Mouse (Mus musculus): ENCODE measurements at regions not wholly inside any gene's neighbourhood (a gene's known extent, or its start where the extent isn't known, plus 50 kb on each side); places are given as distances from the start of the nearest gene placed in this dataset.

DNA sequence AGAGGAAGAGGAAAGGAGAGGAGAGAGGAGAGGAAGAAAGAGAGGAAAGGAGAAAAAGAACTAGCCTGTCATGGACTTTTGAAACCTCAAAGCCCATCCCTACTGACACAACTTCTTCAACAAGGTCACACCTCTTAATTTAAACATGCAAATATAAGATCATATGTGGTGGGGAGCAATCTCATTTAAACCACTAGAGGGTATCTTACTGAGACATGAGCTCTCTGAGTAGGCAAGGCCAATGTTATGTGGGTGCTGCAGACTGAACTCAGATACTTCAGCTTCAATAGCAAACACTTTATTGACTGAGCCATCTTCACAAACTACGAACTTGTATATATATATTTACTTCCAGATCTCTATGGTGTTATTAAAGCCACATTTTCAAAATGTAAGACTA lies 156.9 kb downstream of the Mex3b start:
- no peak for DNase-seq (ENCODE audit: low spot score)

DNA sequence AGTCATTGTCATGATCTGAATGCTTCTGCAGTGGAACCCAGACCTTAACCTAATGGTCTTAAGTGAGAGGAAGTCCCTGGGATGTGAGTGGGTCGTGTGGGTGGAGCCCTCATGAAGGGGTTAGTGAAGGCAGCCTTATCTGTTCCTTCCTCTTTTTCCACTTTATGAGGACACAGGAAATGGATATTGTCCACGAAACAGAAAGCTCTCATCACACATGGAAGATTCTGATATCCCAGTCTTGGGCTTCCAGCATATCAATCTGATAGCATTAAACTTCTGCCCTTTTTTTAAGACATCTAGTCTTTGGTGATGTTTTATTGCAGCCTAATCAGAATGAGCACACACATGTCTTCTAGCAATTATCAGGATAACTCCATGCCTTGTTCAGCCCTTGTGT lies 164.0 kb downstream of the Mex3b start:
- no peak for DNase-seq (ENCODE audit: low spot score)

DNA sequence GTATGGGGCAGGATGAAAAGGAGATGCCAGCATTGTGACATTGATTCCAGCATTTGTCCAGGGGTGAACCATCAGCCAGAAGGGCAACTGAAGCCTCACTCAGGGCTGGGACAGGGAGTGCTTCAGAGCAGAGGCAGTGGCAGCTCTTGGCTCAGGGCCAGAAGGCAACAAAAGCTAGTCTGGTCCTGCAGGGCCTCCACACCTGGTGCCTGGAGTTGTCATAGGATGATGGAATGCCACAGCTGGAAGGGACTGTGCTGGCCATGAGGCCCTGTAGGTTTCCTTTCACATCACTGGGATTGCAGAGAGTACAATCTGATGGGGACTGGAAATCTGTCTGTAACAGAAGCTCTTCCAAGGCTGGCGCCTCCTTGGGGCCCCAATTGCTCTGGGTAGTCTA lies 164.9 kb downstream of the Mex3b start:
- no peak for DNase-seq (ENCODE audit: low spot score)

DNA sequence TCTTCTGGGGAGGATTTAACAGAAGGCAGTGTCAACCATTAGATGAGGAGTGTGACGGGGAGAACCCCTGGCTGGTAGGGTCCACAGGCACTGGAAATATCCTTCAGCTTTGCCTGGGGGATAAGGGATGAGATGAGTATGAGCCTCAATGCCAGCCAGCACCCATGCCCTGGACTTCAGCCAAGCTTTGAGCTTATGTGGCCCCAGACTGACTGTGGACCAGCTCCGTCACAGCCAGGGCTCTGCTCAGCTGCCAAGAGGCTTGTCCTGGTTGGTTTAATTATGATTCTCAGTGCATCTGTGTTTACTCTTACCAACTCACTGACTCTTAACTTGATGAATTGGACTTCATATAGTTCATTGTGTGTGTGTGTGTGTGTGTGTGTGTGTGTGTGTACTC lies 165.8 kb downstream of the Mex3b start:
- DNase-seq (ENCODE audit: low spot score): no peak

DNA sequence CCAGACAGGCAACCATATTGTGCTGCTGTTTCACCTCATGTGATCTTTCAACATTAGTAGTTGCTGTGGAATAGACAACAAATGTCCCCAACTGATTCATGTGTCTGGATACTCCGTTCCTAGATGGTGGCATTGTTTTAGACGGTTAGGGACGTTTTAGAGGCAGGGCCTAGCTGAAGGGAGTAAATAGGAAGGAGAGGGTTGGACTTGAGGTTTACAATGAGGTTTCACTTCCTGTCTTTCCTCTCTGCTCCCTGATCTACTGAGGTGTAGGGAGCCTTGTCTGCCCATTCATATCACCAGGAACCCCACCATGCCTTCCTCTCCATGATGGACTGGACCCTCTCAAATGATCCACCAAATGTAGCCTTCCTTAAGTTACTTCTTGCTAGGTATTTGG lies 168.1 kb downstream of the Mex3b start:
- no peak for DNase-seq (ENCODE audit: low spot score)

DNA sequence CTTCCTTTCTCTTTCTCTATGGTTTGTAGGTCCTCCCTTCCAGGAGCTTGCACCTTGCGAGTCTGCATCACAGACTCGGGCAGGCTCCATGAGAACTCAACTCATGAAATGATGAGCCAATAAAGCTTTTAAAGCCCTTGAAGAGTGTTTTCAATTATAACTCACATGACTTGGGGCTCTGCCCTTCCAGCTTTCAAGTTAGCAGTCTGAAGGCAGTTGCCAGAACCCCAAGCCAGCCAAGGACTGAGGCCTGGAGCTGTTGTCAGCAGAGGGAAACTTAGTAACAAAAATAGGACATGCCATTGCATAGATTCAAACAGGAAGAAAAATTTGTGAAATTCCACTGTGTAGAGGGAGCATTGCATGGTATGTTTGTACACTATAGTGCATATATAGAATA lies 169.3 kb downstream of the Mex3b start:
- peak; percentile 27 for DNase-seq (ENCODE audit: low spot score)

DNA sequence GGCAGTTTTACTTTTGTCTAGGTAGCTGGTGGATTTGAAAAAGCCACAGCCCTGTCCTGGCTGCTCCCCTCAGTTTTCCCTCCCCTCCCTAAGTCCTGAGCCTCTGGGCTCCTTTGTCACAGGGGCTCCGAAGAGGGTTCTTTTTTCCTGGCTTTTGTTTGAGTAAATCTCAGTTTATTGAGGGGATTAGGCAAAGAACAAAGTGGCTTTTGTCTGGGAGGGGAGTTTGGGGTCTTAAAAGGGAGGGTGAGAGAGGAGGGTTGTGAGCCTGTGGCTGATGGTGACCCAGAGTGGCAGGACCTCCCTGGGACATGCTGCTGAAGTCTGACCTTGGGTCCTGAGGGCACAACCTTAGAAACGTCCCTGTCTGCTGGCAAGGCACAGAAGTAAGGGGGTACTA lies 170.0 kb downstream of the Mex3b start:
- no peak for DNase-seq (ENCODE audit: low spot score)

DNA sequence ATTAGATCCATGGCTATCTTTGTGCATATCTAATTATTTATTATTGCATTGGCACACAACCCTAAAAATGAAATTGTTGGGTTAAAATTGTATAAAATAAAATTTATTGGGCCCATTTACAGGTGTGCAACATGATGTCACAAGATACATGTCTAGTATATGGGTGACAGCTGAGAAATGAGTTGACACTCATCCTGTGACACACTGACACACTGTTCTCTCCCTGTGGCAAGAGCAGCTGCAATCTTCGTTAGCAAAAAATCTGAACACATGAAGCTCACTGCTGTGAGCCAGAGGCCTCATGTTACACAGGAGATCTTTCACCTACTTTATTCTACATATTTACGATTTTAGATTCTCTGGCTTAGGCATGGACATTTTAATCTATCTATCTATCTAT lies 170.6 kb downstream of the Mex3b start:
- no peak for DNase-seq (ENCODE audit: low spot score)

DNA sequence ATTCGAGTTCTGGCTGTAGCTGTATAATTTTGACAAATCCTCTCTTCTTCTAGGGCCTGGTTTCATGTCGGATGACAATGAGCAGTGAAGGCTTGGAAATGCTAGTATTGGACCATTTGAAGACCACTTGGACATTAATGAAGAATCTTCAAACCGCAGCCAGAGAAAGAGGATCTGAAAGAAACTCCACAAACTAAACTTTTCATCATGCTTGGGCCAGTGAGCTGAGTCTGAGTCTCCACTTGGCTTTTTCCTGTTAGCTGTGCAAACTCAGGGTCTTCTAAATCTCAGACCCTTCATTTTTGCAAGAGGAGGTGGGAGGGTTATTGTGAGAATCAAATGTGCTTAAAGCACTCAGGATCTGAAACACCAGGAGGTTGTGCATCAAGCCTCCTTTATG lies 176.6 kb downstream of the Mex3b start:
- no peak for DNase-seq (ENCODE audit: low spot score)

DNA sequence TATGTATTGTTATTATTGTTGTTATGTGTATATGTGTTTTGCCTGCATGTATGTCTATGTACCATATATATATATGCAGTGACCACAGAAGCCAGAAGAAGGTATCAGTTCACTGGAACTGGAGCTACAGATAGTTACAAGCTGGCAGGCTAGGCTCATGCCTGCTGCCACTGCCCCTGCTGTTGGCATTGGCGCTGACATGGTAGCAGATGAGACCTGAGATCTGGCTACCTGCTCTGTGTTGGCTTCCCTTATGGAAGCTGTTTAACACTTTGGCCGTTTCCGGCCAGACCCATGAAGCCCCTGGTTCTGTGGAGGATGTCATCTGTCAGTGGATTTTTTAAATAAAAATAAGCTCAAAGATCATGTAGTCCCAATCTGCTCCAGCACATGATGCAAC lies 178.1 kb downstream of the Mex3b start:
- no peak for DNase-seq (ENCODE audit: low spot score)

DNA sequence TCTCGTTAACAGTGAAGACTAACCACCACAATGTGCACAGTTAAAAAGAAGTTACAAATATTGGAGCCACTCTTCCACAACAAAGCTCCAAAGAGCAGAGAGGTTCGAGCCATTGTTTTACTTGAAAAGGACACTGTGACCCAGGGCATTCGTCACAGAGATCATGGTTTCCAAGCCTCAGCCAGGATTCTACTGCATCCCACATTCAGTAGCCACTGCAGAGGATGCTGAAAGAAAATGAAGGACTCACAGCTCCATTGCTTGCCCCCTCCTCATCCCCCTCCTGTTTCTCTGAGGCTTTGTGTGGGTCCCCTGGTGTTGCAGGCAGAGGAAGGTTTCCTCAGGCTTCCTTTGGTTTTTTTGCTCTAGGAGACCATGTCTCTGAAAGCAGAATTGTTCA lies 182.9 kb downstream of the Mex3b start:
- DNase-seq (ENCODE audit: low spot score): no peak

DNA sequence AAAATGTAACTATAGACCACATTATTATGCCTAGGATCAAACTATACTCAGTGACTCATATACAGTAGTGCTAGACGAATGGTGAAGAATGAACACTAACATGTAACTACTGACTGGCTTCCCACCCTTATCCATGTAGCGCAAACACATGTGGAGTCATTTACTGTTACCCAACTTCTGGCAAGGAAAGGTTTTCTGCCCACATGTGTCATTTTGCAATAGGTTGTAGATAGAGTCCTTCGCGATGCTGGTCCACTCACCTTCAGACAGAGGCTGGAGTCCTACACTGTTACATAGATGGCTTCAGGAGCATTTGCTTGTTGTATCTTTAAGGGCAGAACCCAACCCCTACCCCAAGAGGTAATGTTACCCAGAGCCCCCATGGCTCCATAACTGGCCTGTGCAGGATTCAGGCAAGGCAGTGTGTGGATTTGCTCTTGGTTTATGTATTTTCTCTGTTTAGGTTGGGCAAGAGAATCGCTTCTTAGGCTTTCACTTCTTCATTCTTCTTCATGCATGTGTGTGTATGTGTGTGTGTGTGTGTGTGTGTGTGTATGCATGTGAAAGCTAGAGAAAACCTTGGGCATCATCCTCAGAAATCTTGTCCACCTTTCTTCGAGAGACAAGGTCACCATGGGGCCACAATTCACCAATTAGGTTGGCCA lies 183.8 kb downstream of the Mex3b start:
- no peak for DNase-seq (ENCODE audit: low spot score)

DNA sequence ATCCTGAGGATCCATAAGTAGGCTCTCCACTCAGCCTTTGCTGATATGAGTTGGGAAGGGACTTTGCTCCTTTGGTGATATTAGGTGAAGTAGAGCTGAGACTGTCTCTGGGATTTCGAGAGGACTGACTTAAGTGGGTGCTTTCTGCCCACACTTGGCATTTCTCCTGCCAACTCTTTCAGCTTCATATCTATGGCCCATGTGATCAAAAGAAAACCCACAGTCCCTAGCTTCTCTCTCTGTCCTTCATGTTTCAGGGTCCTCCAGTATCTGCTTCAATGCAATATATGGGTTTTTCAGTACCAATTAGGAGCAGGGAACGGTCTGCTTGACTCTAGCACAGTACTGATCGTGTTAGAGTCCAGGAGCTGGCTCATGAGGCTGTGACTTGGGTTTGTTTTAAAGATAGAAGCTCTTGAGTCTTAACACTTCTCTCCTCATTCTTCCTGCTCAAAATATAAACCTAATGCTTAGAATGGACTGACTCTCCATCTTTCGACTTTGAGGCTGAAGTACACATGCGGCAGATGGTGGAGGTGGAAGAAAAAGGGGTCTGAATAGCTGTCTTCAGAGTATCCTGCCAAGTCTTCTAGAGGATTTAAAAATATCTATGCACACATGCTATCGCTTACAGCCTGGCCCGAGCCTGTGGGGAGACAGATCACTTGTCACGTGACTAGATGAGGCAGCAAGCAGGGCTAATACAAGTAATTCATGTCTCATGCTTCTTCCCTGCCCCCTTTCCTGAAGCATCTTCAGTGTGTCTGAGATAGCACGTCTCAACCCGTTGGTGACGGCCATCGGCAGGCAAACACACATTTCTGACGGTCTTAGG lies 189.2 kb downstream of the Mex3b start:
- no peak for DNase-seq (ENCODE audit: low spot score)

DNA sequence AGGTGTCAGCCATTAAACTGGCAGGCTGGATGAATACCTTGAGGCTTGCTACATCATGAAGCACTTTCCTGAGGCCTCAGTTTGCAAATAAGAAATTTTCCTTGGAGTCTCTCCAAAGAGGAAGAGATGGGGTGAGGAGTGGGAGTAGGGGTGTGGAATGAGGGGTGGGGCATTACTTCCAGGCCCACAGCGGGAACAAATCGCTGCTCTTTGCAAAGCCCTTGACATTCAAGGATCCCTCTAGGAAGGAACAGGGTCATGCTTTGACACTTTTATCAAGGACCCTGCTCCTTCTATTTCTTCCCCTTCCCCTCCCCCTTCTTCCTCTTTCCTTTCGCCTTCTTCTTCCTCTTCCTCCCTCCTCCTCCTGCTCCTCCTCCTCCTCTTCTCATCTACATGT lies 193.2 kb downstream of the Mex3b start:
- DNase-seq (ENCODE audit: low spot score): no peak

DNA sequence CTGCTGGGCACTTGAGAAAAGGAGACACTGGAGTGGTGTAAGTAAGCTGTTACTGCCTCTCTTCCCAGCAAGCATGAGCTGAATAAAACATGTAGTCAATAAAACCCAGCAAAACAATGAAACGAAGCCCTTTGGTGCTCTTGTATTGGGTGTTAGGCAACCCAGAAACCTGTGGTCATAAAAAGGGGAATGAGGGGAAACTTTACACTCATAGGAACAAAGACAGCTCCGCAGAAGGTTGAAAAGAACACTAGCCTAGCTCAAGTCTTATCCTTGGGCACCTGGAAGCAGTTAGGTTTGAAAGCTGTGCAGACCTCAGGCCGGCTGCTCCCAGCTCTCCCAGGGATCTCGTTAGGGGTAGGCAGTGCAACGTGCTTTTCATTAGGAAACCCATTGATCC lies 193.6 kb downstream of the Mex3b start:
- no peak for DNase-seq (ENCODE audit: low spot score)

DNA sequence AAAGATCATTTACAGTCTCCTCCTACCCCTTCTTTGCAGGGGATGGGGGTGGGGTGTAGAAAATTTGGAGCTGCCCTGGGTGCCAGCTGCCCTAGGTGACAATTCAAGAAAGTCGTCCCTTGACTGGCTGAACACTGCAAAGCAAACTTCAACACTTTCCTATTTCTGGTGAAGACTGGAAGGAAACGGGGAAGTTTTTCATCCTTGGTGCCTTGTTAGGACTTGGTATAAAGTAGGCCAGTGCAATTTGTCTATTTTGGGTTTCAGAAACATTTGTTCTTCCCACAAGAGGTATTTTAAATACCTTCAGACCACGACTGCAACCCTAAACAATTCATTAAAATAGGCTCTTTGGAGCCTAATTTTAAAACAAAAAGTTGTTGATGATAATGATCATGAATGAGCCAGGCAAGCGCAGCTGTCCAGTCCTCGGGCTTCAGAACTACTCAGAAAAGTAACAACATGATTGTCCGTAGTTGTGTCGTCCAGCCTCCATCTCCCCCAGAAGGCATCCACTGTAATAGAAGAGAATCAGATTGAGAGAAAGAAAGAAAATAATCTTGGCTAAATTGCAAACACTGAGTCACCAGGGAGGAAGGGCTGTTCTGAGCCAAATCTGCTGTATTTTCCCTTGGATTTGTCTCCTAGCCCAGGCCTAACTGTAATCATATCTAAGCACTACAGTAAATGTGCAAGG lies 194.2 kb downstream of the Mex3b start:
- no peak for DNase-seq (ENCODE audit: low spot score)

DNA sequence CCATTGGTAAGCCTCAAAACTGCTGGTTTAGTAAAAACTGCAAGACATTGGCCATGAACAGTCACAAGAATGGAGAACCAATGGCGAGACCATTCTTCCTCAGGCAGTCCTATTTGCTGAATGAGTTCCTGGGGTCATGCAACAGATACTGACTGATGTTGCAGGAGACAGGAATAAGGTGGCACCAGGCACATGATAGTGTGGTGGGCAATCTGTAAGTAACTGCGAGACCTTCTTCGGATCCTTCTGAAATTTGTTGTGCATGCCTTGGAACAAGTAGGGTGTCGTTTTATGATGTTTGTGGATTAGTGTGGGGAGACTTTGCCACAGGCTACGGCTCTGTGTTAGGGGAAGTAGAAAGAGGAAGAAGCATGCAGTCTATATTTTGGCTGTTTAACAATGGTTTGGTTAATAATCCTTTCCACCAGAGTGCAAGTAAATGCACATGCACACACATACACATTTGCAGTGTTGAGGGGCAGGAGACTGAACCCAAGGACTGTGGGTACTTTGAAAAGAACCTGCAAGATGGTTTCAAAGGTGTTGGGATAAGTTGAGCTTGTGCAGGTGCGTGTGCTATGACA lies 194.9 kb downstream of the Mex3b start:
- no peak for DNase-seq (ENCODE audit: low spot score)

DNA sequence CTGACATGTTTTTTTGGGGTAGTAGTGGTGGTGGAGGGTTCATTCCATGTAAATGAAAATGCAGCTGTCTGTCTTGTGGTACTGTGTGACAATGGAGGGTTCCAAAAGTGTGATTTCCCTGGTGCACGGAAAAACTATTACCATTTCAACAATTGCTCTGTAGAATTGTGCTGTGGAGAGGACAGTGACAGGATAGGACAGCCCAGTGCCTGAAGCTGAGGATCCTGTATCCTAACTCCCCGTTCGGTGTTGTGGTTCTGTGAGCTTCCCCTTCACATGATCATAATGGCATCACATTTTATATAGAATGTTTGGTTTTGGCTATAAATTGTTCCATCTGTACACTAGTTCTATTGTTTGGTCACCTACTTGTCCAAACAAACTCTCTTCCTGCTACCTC lies 196.4 kb downstream of the Mex3b start:
- no peak for DNase-seq (ENCODE audit: low spot score)

DNA sequence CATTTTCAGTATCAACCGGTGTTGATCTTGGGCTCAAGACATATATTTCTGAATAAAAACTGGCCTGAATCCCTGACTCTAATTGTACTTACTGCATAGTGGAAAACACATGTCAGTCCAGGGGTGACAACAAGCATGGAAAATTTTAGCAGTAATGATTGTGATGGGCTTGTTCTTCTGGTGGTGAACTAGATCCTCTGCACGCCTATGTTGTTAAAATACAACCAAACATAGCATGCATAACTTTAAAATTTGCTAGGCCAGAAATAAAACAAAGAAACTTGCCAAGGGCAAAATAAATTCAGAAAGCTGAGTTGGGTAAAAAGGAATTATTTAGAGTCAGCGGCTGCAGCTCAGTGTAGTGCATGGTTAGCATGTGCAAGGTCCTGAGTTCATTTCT lies 198.2 kb downstream of the Mex3b start:
- DNase-seq (ENCODE audit: low spot score): no peak

DNA sequence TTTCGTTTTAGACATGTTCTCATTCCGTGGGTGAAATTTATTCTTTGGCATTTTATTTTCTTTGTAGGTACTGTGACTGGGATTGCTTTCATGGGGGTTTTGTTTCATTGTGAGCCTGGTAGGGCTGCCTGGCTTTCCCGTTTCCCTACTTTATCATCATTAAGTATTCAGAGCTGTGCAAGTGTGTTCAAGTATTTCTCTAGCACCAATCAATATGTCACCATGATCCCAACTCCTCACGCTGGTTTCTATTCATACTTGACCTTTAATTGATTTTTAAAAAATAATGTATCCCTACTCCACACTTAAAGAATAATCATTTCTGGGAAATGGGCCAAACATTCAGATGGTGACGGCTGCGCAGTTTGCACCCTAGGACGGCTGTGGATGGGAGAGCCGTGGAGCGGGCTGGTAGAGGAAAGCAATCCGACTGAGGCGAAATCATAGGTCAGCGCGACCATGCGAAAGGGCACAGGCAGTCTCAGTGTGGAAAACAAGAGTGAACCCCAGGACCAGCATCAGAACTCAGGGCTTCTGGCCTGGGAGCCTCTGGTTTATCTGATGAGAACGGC lies 207.4 kb downstream of the Mex3b start:
- DNase-seq (ENCODE audit: low spot score): no peak

DNA sequence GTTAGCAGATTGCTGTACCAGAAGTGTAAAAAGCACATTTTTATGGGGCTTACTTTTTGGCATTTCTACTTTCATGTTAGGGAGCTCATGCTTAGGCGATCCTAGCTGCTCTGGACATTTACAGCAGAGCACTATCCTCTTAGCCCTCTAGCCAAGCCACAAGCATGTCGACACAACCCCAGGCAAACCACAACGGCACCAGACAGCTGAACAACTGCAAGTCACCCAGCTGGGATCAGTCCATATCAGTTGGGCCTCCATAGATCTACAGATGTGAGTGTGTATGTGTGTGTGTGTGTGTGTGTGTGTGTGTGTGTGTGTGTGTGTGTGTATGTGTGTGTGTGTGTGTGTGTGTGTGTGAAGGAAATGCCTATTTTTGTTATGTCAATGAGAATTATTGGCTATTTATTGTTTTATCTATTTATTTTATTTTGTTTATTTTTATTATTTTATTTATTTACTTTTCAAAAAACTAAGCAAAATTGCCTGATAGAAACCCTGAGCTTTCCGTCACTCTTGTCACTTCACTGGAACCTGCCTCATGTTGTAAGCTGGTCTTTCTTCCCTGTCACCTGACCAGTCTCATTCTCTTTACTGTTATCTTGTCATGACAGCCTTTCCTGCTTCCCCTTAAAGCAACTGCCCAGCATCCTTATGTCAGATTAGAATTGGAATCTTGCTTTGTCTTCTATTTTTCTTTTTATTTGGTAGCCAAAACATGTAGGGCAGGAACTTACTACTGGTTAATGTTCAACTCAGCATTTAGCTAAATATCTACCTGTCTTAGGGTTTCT lies 208.2 kb downstream of the Mex3b start:
- DNase-seq (ENCODE audit: low spot score): no peak
